Mouse (Mus musculus) c-Kit-negative CD71-positive TER-119-positive erythroid progenitor cells, embryonic 14.5 days (primary cell): ENCODE results near the gene Kif24.

Experiments
- DNase-seq: peaks from one replicate; pipeline ENCODE4 v3.0.0-alpha.2; 2013; ENCODE audit warnings: low read depth, low spot score

The Kif24 gene

GRCm38 (mm10) chr4:41406597-41406996, 58.1 kb downstream of the Kif24 start:
- no peak for DNase-seq

DNA sequence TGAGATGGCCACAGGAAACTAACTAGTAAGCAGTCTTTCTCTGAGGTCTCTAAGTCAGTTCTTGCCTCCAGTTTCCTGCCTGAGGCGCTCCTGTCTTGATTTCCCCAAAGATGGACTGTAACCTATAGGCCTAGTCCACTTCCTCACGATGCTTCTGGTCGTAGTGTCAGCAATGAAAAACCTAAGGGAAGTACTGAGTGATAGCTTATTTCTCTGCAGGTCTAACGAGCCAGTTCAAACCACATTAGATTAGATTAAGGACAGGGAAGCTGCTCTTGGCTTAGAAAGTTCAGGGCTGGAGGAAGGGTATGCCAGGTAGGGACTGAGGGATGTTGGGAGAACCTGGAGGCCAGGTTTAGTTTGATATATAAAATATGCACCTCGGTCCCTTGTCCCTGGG, 63.1 kb downstream of the Kif24 start:
- DNase-seq, result no peak

GRCm38 (mm10) chr4:41401167-41401566, 63.5 kb downstream of the Kif24 start:
- DNase-seq, result no peak

GRCm38 (mm10) chr4:41399904-41400303, 64.8 kb downstream of the Kif24 start:
- no peak for DNase-seq

DNA sequence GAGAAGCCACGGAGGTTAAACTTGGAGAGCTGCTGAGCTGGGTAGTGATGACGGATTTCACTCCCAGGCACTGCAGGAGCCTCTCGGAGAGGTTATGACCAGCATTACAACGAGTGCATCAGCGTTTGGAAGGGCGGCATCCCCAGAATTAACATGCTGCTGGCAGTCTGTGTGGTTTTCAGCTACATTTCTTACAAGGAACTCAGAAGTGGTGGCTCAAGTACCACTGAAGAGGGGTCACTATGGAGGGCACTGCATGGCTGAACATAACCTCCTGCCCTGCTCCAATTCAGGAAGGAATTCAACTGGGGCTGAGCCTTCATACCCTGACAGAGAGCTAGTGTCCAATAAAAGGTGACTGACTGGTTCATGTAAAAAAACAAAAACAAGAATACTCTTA, 66.3 kb downstream of the Kif24 start:
- DNase-seq, result no peak

DNA sequence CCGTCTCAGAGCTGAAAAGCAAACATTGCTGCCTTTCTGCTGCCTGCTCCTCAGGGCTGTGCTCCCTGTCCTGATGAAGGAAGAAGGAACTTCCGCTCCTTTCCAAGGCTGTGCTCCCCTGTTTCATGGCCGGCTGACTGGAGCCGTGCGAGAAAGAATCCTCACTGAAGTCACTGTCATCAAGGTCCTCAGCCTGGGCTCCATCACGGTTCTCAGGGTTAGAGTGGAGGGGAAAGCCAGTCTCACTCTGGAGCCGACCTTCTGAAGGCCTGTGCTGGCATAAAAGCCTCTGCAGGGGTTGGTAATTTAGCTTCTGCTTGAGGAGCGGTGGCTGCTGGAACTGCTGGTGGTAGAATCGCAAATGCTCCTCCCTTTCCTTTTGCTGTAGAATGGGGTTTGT, 70.0 kb downstream of the Kif24 start:
- no peak for DNase-seq

- no peak for DNase-seq
These were observed 73.7 kb downstream of the Kif24 start for GRCm38 (mm10) chr4:41391015-41391414.

- peak; percentile 67 for DNase-seq
These were observed 74.6 kb downstream of the Kif24 start for GRCm38 (mm10) chr4:41390122-41390521.

DNA sequence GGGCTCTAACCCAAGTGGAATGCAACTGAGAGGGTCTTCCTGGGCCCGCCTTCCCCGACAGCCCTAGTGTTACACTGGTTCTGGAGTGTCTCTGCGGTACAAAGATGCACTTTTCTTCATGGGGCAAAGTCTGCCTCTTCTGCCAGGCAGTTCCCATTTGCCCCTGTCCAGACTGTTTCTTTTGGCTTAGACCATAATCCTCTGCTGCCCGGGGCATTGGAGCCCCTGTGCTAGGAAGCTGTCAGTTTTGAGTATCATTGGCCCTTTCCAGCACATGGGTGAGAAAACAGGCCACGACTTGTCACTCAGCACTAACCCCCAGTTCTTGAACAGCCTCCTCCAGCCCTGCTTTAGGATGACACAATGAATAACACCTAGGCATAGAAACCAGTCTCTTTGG, 75.4 kb downstream of the Kif24 start:
- DNase-seq, result no peak

DNA sequence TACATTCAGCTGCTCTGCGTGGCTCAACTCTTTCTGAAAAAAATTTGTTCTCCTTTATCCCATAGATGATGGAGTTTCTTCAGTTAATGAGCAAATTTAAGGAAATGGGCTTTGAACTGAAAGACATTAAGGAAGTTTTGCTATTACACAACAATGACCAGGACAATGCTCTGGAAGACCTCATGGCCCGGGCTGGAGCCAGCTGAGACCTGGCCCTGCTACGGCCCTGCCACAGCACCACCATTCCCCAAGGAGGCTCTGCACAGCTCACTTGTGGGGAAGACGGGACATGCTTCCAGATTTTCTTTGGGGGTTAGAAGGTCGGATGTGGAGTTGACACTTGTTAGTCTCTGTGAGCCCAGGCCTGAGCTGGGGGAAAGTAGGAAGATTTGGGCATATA, 76.1 kb downstream of the Kif24 start:
- DNase-seq, result no peak

DNA sequence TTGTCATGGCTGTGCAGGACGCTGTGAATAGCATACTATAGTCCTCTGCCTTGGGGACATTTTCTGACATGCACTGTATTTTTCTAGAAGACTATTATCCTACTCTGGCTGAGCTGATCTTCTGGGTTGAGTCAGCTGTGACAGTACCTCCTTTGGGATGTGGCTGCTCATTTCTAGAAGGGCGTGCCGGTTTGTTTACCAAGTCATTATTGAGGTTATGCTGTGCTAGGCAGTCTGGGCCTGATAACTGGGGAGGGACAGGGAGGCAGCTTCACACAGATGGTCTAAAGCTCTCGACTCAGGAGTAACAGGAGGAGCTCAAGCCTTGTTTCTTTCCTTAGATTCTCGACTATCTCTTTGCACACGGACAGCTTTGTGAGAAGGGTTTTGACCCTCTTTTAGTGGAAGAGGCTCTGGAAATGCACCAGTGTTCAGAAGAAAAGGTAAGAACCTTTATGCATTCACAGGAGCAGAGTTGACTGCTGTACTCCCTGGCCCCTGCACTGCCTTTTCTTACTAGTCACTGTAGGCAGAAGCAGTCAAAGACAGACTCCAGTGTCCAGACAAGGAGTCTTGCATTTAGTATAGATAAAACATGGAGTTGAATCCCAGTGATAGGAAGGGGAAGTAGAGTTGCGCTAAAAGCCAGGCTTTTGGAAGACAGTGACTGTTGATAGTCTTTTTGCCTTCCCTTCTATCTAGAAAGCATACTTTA, 76.8 kb downstream of the Kif24 start:
- peak; percentile 82 for DNase-seq

DNA sequence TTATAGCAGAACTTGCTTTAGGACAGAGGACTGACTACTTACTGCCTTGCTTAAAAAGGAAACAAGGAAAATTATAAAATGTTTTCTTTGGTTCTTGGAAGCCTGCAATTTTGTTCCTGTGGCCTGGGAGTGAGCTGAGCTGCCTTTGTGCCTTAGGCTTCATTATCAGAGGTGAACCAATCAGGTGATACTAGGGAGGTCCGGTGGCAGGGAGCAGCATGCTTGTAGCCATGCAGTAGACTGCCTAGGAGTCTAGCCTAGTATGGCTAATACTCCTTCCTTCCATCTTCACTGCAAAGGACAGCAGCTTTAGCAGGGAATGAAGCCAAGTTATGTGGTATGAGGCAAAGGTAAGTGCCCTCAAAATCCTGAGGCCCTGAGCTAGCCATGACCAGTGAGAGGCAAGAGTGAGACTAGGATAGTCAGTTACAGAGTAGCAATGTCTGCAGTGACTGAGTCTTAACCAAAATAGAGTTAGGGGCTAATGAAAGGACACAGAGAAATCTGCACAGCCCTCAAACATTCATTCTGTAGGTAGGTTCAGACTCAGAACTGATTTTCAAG, 78.2 kb downstream of the Kif24 start:
- no peak for DNase-seq

DNA sequence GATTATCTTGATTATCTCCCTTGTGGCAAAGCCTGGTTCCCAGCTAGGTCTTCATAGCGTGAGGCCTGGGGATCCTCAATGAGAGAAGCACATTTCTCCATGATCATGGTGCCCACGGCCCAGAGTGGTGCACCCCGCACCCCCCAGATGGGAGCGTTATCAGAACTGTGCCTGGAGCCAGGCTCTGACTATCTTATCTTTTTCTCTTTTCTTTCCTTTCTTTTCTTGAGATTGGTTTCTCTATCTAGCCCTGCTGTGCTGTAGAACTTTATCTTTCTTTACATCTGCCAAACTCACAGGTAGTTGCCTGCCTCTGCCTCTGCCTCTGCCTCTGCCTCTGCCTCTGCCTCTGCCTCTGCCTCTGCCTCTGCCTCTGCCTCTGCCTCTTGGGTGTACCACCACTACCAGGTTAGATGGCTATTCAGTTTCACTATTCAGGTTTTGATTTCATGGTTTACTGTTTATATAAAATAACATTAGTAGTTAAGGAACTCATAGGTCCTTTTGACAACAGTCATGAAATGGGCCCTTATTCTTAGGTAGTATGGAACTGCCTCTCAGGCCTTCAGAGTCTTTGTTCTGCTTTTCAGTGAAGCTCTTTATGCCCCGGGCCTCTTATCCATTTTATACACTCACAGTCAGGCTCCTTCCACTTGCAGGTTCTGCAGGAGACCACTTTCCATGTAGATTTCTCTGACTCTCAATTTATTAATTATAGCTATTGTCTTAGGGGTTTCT, 83.3 kb downstream of the Kif24 start:
- DNase-seq, result no peak

DNA sequence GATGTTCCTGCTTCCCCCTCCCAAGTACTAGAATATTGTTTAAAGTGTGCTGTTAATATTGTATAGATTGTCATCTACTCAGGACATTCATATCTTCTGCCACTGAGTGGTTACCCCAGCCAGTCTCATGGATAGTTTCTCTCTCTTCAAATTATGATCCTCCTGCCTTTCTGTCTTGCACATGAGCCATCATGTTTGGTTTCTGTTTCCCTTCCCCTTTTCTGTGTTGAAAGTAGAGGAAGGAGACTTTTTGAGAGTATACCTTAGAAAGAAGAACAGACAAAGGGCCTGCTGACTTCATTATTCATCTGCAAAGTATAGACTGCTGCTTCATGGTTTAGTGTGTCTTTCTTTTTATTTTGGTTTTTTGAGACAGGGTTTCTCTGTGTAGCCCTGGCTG, 87.1 kb downstream of the Kif24 start:
- no peak for DNase-seq

DNA sequence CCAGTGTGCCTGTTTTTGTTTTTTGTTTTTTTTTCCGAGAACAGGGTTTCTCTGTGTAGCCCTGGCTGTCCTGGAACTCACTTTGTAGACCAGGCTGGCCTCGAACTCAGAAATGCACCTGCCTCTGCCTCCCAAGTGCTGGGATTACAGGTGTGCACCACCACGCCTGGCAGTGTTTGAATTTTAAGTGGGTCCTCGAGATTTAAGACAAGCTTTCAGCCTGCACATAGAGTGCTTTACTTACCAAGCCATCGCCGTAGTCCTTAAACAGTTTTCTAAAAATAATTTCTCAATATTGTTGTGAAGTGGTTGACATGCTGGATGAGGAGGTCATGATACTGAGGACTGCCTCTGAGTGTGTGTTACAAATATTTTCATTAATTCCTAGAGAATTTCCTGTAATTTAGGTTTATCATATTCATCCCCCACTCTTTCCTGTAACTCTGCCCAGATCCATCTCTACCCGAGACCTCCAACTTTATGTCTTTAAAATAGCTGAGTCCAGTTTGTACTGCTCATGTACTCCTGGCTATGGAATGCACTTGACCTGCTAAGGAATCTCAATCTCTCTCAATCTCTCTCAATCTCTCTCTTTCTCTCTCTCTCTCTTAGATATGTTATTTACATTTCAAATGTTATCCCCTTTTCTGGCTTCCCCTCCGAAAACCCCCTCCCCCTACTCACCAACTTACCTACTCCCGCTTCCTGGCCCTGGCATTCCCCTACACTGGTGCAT, 94.8 kb downstream of the Kif24 start:
- no peak for DNase-seq

- no peak for DNase-seq
These were observed 96.5 kb downstream of the Kif24 start for GRCm38 (mm10) chr4:41368198-41368597.

GRCm38 (mm10) chr4:41361059-41361458, 103.6 kb downstream of the Kif24 start:
- no peak for DNase-seq

GRCm38 (mm10) chr4:41359358-41359757, 105.3 kb downstream of the Kif24 start:
- no peak for DNase-seq

- no peak for DNase-seq
These were observed 106.0 kb downstream of the Kif24 start for GRCm38 (mm10) chr4:41358669-41359068.

DNA sequence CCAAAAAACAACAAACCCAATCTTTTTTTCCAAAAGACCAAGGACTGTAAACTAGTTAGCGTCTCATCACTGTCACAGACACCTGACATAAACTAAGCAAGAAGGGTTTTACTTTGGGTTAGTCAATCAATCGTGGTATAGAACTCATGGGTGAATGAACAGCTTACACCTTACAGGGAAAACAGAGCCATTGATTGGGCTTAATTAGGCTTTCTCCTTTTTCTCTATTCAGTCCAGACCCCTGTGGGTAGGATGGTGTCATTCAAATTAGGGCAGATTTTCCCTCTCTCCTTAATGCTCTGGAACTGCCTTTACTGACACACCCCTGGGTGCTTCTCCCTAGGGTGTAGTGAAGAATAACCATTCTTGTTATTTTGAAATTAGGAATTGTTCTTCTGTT, 107.5 kb downstream of the Kif24 start:
- no peak for DNase-seq

DNA sequence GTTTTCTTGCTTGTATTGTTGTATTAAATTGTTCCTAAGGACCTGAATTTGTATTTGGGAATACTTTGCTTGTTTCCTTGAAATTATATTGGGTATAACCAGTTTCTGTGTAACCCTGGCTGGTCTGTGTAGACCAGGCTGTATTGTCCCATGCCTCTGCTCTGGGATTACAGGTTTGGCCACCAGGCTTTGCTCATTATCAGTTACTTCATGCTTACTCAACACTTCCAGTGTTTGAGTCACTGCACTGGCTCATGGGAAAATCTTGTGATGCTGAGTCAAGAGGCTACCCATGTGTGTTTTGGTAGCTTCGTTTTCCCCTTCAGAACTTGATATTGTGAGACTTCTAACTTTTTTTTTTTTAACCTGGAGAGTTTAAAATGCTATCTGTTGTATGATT, 111.4 kb downstream of the Kif24 start:
- no peak for DNase-seq

- peak; percentile 63 for DNase-seq
These were observed 111.9 kb downstream of the Kif24 start for GRCm38 (mm10) chr4:41352758-41353157.
